Mouse (Mus musculus) limb, embryonic 13.5 days (tissue): Measurements from ENCODE around the gene Nav2. TPM values are rescaled to one million over a fixed set of nuclear protein-coding genes. Genes with fewer than 3 reads are reported as not detected.

Experiments
- ATAC-seq: fragments of 200-750 bp; cut with Nextera tagmentation; 2 replicates; pipeline ENCODE4 v1.8.0; 2017; ENCODE audit warnings: low read depth, moderate number of reproducible peaks, moderate TSS enrichment; ENCODE audit not compliant: low FRiP score
- H3K27ac ChIP-seq: fragments of 300-500 bp; sonication (generic); 2 replicates; pipeline ENCODE4 v1.5.1; 2015; ENCODE audit warnings: inconsistent platforms, mild to moderate bottlenecking, moderate library complexity
- H3K27me3 ChIP-seq: fragments of 300-500 bp; sonication (generic); 2 replicates; pipeline ENCODE4 v1.6.1; 2015; ENCODE audit warnings: mild to moderate bottlenecking, inconsistent platforms
- H3K36me3 ChIP-seq: fragments of 300-500 bp; sonication (generic); 2 replicates; pipeline ENCODE4 v1.6.1; 2015; ENCODE audit warnings: inconsistent platforms, mild to moderate bottlenecking, moderate library complexity
- H3K4me1 ChIP-seq: fragments of 300-500 bp; sonication (generic); 2 replicates; pipeline ENCODE4 v1.6.1; 2015; ENCODE audit warnings: inconsistent platforms
- H3K4me2 ChIP-seq: fragments of 300-500 bp; sonication (generic); replicated peaks from 2 replicates; pipeline ENCODE4 v1.6.1; 2015; ENCODE audit warnings: inconsistent platforms, mild to moderate bottlenecking, moderate library complexity
- H3K4me3 ChIP-seq: fragments of 300-500 bp; sonication (generic); 2 replicates; pipeline ENCODE4 v1.5.1; 2015; ENCODE audit warnings: moderate library complexity, mild to moderate bottlenecking, inconsistent platforms
- H3K9ac ChIP-seq: fragments of 300-500 bp; sonication (generic); 2 replicates; pipeline ENCODE4 v1.6.1; 2015; ENCODE audit warnings: mild to moderate bottlenecking, inconsistent platforms
- H3K9me3 ChIP-seq: fragments of 300-500 bp; sonication (generic); 2 replicates; pipeline ENCODE4 v1.6.1; 2016; ENCODE audit warnings: inconsistent platforms
- WGBS: fragments of 180-500 bp; shearing (Covaris S2); methylation state at CpG from one replicate; pipeline ENCODE4 v1.1.7; 2015; 5-methylcytosine and 5-hydroxymethylcytosine counted together
- polyA plus RNA-seq: library from polyadenylated mRNA; unstranded; fragments of >200 nt; fragmentation: Nextera tagmentation; extraction: Ambion mirVana; gene quantifications from 2 replicates; pipeline ENCODE4 v1.2.1, GENCODE M21; 2015

The Nav2 gene
- polyA plus RNA-seq, 1 experiment from 2014 or later, result 17.4 TPM

DNA sequence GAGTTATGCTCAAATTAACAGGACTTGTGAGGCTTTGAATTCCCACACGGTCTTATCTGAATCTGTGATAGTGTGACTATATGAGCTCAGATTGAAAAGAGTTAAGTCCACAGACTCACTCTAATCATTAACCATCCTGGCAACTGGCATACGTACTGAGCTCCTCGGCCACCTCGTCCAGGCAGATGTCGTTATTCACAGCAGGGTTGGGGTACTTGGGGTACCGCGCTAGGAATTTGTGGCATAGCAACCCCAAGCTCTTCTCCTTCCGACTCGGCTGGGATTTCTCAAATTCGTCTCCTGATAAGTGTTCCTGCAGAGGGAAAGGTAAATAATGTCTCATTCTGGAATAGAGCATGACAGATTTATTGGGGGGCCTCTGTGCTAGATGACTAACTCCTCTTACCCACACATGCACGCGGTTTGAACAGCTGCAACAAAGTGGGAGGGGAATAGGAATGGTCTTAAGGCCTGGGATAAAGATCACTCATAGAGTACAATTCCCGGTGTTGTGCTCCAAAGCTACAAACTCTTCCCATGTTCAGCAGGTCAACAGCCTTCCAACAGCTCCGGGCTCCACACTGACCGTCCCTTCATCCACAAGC, 30.6 kb upstream of the Nav2 start:
- peaks cover 7% of the 10 kb centered on the region for H3K27me3 ChIP-seq
- peaks cover 33% of the 10 kb centered on the region for H3K4me1 ChIP-seq
- 66% methylated on average over 15 of the region's 15 CpGs for WGBS
- peaks cover 45% of the 10 kb centered on the region for H3K36me3 ChIP-seq
- H3K9ac ChIP-seq, result no peak overlapping the region
- H3K4me3 ChIP-seq, result no peak overlapping the region
- peak overlapping the region; percentile 28; the same call in 1 of the 2 replicates for H3K27ac ChIP-seq
- no peak overlapping the region for H3K4me2 ChIP-seq
- no peaks in the 10 kb centered on the region for H3K9me3 ChIP-seq
- no peak for ATAC-seq

- ATAC-seq, result no peak
- no peak overlapping the region for H3K27ac ChIP-seq
- H3K4me2 ChIP-seq, result peak overlapping the region; percentile 58
- H3K36me3 ChIP-seq, result peaks cover 29% of the 10 kb centered on the region
- H3K4me3 ChIP-seq, result peak overlapping the region; percentile 30
- peaks cover 43% of the 10 kb centered on the region for H3K4me1 ChIP-seq
- peak overlapping the region; percentile 51 for H3K9ac ChIP-seq
- 63% methylated on average over 3 of the region's 3 CpGs for WGBS
- no peaks in the 10 kb centered on the region for H3K9me3 ChIP-seq
- H3K27me3 ChIP-seq, result peaks cover 20% of the 10 kb centered on the region
These were observed 28.9 kb upstream of the Nav2 start for GRCm38 (mm10) chr7:48879574-48879973.

DNA sequence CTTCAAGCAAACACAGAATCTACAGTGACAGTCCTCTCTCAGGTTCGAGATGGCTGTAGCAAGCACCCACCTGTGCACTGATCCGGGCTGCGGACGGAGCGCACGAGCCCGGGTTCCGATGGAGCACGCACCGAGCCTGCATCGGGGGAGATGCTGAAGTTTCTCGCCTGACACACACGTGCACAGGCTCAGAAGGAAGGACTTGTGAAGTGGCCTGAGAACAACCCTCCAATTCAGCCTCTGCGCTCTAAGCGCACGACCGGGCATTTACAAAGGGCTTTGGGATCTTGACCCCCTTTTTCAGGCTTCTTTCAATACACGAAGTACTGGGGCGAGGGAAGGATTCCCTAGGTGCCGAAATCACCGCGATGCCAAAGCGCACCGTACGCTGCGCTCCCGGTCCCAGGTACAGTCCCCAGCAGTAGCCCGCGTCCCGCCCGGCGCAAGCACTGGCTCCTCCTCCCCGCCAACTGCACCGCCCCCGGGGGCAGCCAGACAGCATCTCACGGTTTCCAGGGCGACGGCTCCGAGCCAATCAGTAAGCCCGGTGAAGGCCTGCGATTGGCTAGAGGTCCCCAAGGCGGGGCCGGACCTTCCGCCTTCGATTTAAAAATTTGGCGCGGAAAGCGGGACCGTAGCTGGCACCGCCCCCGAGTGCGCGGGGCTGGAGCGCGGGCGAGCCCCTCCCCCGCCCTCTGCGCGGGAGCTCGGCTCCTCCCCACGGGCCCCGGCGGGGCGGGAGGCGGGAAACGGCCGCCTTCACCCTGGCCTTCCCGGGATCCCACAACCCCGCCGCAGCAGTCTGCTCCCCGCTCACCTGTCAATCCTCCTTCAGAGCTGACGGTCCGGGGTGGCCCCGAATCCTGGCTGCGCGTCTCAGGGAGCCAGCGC, 27.7 kb upstream of the Nav2 start:
- under 1% methylated on average over 71 of the region's 77 CpGs for WGBS
- Histone ChIP-seq H3K4me3 (peak overlapping the region; percentile 82), H3K9me3 (no peaks in the 10 kb centered on the region), H3K9ac (peak overlapping the region; percentile 81), H3K36me3 (peaks cover 16% of the 10 kb centered on the region; the same call in 1 of the 2 replicates), H3K27me3 (peaks cover 28% of the 10 kb centered on the region), H3K4me2 (peak overlapping the region; percentile 94), H3K4me1 (peaks cover 43% of the 10 kb centered on the region), H3K27ac (peak overlapping the region; percentile 87)
- peak; percentile 96 for ATAC-seq

DNA sequence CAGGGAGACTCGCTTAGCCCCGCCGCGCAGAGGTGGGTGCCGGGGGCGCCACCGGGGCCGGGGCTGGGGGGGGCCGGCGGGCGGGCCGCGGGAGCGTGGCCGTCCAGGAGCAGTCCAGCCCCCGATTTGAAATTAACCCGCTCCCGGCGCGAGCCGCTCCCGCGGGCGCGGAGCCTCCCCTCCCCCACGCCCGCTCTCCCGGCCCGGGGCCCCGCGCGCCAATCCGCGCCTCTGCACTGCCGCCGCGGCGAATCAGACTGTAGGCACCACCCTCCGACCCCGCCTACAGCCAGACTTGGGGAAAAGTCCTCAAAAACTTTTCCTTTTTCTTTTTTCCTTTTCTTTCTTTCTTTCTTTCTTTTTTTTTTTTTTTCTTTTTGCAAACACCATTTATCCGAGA, 27.0 kb upstream of the Nav2 start, which contains the start of gene E2f8:
TSS of gene E2f8 (minus strand) at position 111 of the 400 bp plus-strand sequence.
- Histone ChIP-seq H3K4me3 (peak within 1 kb of the TSS; percentile 82), H3K36me3 (peaks cover 14% of the 10 kb centered on the region; the same call in 1 of the 2 replicates), H3K9me3 (no peaks in the 10 kb centered on the region), H3K27me3 (peaks cover 31% of the 10 kb centered on the region), H3K4me2 (peak within 1 kb of the TSS; percentile 94), H3K9ac (peak within 1 kb of the TSS; percentile 81), H3K27ac (peak within 1 kb of the TSS; percentile 87), H3K4me1 (peaks cover 43% of the 10 kb centered on the region)
- under 1% methylated on average over 32 of the region's 41 CpGs for WGBS
- ATAC-seq, result peak; percentile 81

- Histone ChIP-seq H3K36me3 (peaks cover 12% of the 10 kb centered on the region; the same call in 1 of the 2 replicates), H3K27ac (peak overlapping the region; percentile 11; the same call in 1 of the 2 replicates), H3K4me2 (peak overlapping the region; percentile 94), H3K4me3 (peak overlapping the region; percentile 82), H3K27me3 (peaks cover 37% of the 10 kb centered on the region), H3K9me3 (no peaks in the 10 kb centered on the region), H3K4me1 (peaks cover 43% of the 10 kb centered on the region), H3K9ac (peak overlapping the region; percentile 81)
- no peak for ATAC-seq
- 1% methylated on average over 28 of the region's 28 CpGs for WGBS
These were observed 26.4 kb upstream of the Nav2 start for GRCm38 (mm10) chr7:48881971-48882609.

- Histone ChIP-seq H3K36me3 (no peaks in the 10 kb centered on the region), H3K27me3 (peaks cover 46% of the 10 kb centered on the region), H3K9ac (no peak overlapping the region), H3K4me3 (no peak overlapping the region), H3K27ac (no peak overlapping the region), H3K4me1 (peaks cover 42% of the 10 kb centered on the region), H3K4me2 (no peak overlapping the region), H3K9me3 (no peaks in the 10 kb centered on the region)
- WGBS, result 76% methylated on average over 4 of the region's 4 CpGs
- ATAC-seq, result no peak
These were observed 24.8 kb upstream of the Nav2 start for GRCm38 (mm10) chr7:48883525-48884265.

GRCm38 (mm10) chr7:48884266-48884611, 24.3 kb upstream of the Nav2 start:
- 33% methylated on average over 5 of the region's 5 CpGs for WGBS
- Histone ChIP-seq H3K9ac (no peak overlapping the region), H3K4me3 (no peak overlapping the region), H3K36me3 (no peaks in the 10 kb centered on the region), H3K4me2 (no peak overlapping the region), H3K27me3 (peaks cover 46% of the 10 kb centered on the region), H3K9me3 (no peaks in the 10 kb centered on the region), H3K4me1 (peaks cover 40% of the 10 kb centered on the region), H3K27ac (no peak overlapping the region)
- no peak for ATAC-seq

- ATAC-seq, result no peak
- no peak overlapping the region for H3K9ac ChIP-seq
- peaks cover 32% of the 10 kb centered on the region for H3K4me1 ChIP-seq
- H3K4me2 ChIP-seq, result no peak overlapping the region
- H3K4me3 ChIP-seq, result no peak overlapping the region
- no peaks in the 10 kb centered on the region for H3K9me3 ChIP-seq
- 30% methylated on average over 8 of the region's 8 CpGs for WGBS
- H3K27me3 ChIP-seq, result peaks cover 38% of the 10 kb centered on the region
- no peaks in the 10 kb centered on the region for H3K36me3 ChIP-seq
- H3K27ac ChIP-seq, result no peak overlapping the region
These were observed 20.5 kb upstream of the Nav2 start for GRCm38 (mm10) chr7:48887973-48888372.

DNA sequence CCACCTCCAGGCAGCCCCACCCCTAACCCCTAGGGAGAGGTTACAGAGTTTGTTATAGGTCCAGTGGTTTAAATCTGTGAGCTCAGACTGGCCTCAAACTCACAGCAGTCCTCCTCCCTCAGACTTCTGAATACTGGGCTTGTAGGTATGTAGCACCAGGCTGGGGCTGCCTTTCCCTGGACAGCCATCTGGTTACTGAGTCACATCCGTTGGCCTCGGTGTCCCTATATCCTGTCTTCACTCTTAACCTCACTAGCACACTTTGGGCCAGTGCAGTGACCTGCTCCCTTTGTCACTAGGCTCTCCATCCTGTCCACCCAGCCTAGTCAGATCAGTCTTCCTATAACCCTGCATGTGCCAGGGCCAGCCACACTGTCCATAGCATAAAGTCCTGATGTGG, 19.8 kb upstream of the Nav2 start:
- WGBS, result 57% methylated on average over 2 of the region's 2 CpGs
- Histone ChIP-seq H3K9me3 (no peaks in the 10 kb centered on the region), H3K4me2 (no peak overlapping the region), H3K27me3 (peaks cover 30% of the 10 kb centered on the region), H3K9ac (no peak overlapping the region), H3K4me1 (peaks cover 30% of the 10 kb centered on the region), H3K27ac (no peak overlapping the region), H3K36me3 (no peaks in the 10 kb centered on the region), H3K4me3 (no peak overlapping the region)
- no peak; the same call in 1 of the 2 replicates for ATAC-seq

GRCm38 (mm10) chr7:48891029-48891428, 17.5 kb upstream of the Nav2 start:
- H3K36me3 ChIP-seq, result no peaks in the 10 kb centered on the region

DNA sequence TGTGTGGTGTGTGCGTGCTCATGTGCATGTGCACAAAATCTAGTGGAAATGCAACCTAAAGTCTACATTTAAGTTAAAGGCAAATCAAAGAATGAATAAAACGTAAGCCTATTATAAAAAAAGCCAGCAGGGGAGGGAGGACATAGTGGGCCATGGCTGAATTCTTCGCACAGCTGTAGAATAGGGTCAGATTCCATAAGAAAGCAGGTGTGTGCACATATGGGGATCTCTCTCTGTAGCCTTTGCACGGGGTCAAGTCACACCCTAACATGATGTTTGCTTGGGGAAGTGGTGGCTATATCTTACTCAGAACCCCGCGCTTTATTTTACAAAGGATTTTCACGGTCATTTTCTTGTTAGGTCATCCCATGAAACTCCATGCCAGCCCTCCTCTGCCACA, 15.4 kb upstream of the Nav2 start:
- no peak overlapping the region for H3K27ac ChIP-seq
- H3K27me3 ChIP-seq, result peaks cover 8% of the 10 kb centered on the region
- H3K36me3 ChIP-seq, result no peaks in the 10 kb centered on the region
- no peak overlapping the region for H3K4me3 ChIP-seq
- peaks cover 28% of the 10 kb centered on the region for H3K4me1 ChIP-seq
- H3K9me3 ChIP-seq, result no peaks in the 10 kb centered on the region
- 0 out of 2 replicates have a peak, but pooled peaks have one; percentile 55 for ATAC-seq
- WGBS, result 79% methylated on average over 7 of the region's 7 CpGs
- no peak overlapping the region for H3K4me2 ChIP-seq
- H3K9ac ChIP-seq, result no peak overlapping the region

More at GRCm38 (mm10) chr7:48891029-48891428, 17.5 kb upstream of the Nav2 start:
- Histone ChIP-seq H3K9ac (no peak overlapping the region), H3K4me1 (peaks cover 21% of the 10 kb centered on the region), H3K4me3 (no peak overlapping the region), H3K27me3 (peaks cover 23% of the 10 kb centered on the region), H3K4me2 (no peak overlapping the region), H3K27ac (no peak overlapping the region), H3K9me3 (no peaks in the 10 kb centered on the region)
- 55% methylated on average over 5 of the region's 5 CpGs for WGBS
- no peak for ATAC-seq
